Mouse (Mus musculus): ENCODE data around the gene Etl4. TPM values are rescaled to one million over a fixed set of nuclear protein-coding genes. Genes with fewer than 3 reads are reported as not detected.

Gene Etl4
- total and polyA plus RNA-seq, 2 experiments from 2014 or later: 7.6 to 20.6 TPM

DNA sequence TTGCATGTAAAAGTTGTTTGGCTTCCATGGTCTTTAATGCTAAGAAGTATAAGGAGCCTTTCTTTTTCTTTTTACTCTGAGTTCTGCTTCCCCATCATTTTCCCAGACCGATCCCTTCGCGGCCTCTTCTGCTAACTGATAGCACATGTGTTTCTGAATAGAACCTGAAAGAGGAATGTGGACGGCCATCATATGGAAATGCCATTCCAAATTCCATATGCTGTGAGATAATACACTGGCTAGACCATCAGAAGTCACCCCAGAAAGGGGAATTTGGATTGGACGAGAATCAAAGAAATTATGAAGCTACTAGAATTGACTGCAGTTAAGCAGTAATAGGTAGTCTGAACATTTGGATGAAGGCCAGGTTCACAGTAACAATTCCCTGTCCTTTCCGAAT, 694.4 kb downstream of the Etl4 start:
- DNase-seq (ENCODE audit: low spot score) (no peak), ATAC-seq (ENCODE audit: insufficient read depth, low read depth) (no peak)
- Histone ChIP-seq H3K9ac (replicated peaks; ENCODE audit: low read depth, low read length) (no peak overlapping the region), H3K4me3 (ENCODE audit: low read depth, low read length) (no peak overlapping the region), H3K4me1 (ENCODE audit: control insufficient read depth, insufficient read depth) (peaks cover 5% of the 10 kb centered on the region; the same call in 1 of the 2 replicates), H3K9me3 (replicated peaks; ENCODE audit: control insufficient read depth, low read length) (no peaks in the 10 kb centered on the region), H3K27me3 (ENCODE audit: control insufficient read depth, insufficient read depth, low read length) (no peaks in the 10 kb centered on the region), H3K27ac (ENCODE audit: low read depth) (no peak overlapping the region), H3K4me2 (ENCODE audit: low read depth, low read length) (no peak overlapping the region), H3K36me3 (replicated peaks; ENCODE audit: control insufficient read depth, insufficient read depth, low read length) (no peaks in the 10 kb centered on the region)
- no peak for TF ChIP-seq CTCF (IDR thresholded peaks at IDR 0.05; ENCODE audit: low read depth)
- no peak for TF ChIP-seq EP300 (IDR thresholded peaks at IDR 0.05; ENCODE audit: low read depth)
- 32% methylated on average over 6 of the region's 6 CpGs for WGBS

DNA sequence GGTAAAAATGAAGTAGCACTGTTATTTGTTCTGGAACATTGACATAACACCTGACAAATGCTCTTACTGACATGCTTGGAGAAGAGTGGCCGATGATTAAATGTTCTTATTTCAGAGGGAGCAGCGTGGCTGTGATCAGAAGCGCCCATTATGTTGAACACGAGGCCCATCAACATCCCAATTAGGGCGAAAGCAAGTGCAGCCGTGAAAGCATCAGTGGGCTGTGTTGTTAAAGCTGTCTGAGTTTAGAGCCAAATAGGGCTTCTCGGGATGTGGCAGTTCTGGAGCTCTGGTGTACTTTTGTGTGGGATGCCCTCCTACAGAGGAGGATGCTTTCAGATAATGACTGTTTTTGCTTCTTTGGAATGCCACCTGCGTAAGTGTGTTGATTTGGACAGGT, 699.6 kb downstream of the Etl4 start:
- TF ChIP-seq CTCF (IDR thresholded peaks at IDR 0.05; ENCODE audit: low read depth) (no peak), EP300 (IDR thresholded peaks at IDR 0.05; ENCODE audit: low read depth) (no peak)
- no peak overlapping the region for H3K4me3 ChIP-seq (ENCODE audit: low read depth, low read length)
- WGBS: 67% methylated on average over 8 of the region's 8 CpGs
- ATAC-seq (ENCODE audit: insufficient read depth, low read depth): no peak
- H3K9me3 ChIP-seq (replicated peaks; ENCODE audit: control insufficient read depth, low read length): no peaks in the 10 kb centered on the region
- H3K4me1 ChIP-seq (ENCODE audit: control insufficient read depth, insufficient read depth): no peaks in the 10 kb centered on the region; the same call in 1 of the 2 replicates
- no peak for DNase-seq (ENCODE audit: low spot score)
- no peak overlapping the region for H3K9ac ChIP-seq (replicated peaks; ENCODE audit: low read depth, low read length)
- H3K36me3 ChIP-seq (replicated peaks; ENCODE audit: control insufficient read depth, insufficient read depth, low read length): no peaks in the 10 kb centered on the region
- H3K27ac ChIP-seq (ENCODE audit: low read depth): no peak overlapping the region
- H3K4me2 ChIP-seq (ENCODE audit: low read depth, low read length): no peak overlapping the region
- no peaks in the 10 kb centered on the region for H3K27me3 ChIP-seq (ENCODE audit: control insufficient read depth, insufficient read depth, low read length)

DNA sequence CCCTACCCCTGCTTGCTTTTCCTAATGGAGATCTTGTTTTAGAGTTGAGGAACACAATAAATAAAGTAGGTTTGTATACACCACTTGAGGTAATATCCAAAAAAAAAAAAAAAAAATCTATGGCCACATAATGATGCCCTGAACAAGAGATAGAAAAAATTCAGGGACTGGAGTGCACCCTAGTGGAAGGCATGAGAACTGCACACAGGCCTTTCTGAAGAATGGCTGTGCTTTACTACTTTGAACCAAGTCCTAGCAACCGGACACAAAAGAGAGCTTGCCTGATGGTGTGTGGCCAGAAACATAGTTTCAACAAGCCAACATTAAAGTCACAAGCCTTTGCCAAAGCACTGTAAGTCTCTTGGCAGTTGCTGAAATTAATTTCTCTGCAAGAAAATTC, 706.4 kb downstream of the Etl4 start:
- WGBS: 81% methylated on average over 1 of the region's 1 CpGs

GRCm38 (mm10) chr2:20618396-20618795, 708.8 kb downstream of the Etl4 start:
- no peak overlapping the region for H3K27ac ChIP-seq (ENCODE audit: low read depth)
- ATAC-seq (ENCODE audit: insufficient read depth, low read depth) (no peak), DNase-seq (ENCODE audit: low spot score) (no peak)
- no peaks in the 10 kb centered on the region for H3K27me3 ChIP-seq (ENCODE audit: control insufficient read depth, insufficient read depth, low read length)
- no peak overlapping the region for H3K9ac ChIP-seq (replicated peaks; ENCODE audit: low read depth, low read length)
- no peak overlapping the region for H3K4me3 ChIP-seq (ENCODE audit: low read depth, low read length)
- TF ChIP-seq CTCF (IDR thresholded peaks at IDR 0.05; ENCODE audit: low read depth) (no peak), EP300 (IDR thresholded peaks at IDR 0.05; ENCODE audit: low read depth) (no peak)
- WGBS: 84% methylated on average over 5 of the region's 5 CpGs
- no peaks in the 10 kb centered on the region for H3K9me3 ChIP-seq (replicated peaks; ENCODE audit: control insufficient read depth, low read length)
- no peaks in the 10 kb centered on the region for H3K4me1 ChIP-seq (ENCODE audit: control insufficient read depth, insufficient read depth)
- no peak overlapping the region for H3K4me2 ChIP-seq (ENCODE audit: low read depth, low read length)
- no peaks in the 10 kb centered on the region for H3K36me3 ChIP-seq (replicated peaks; ENCODE audit: control insufficient read depth, insufficient read depth, low read length)

More for the DNA sequence above, 706.4 kb downstream of the Etl4 start:
- no peak overlapping the region for H3K9ac ChIP-seq (replicated peaks; ENCODE audit: low read depth, low read length)
- no peaks in the 10 kb centered on the region for H3K9me3 ChIP-seq (replicated peaks; ENCODE audit: control insufficient read depth, low read length)
- H3K36me3 ChIP-seq (replicated peaks; ENCODE audit: control insufficient read depth, insufficient read depth, low read length): no peaks in the 10 kb centered on the region
- H3K27ac ChIP-seq (ENCODE audit: low read depth): no peak overlapping the region
- TF ChIP-seq CTCF (IDR thresholded peaks at IDR 0.05; ENCODE audit: low read depth) (peak; percentile 71), EP300 (IDR thresholded peaks at IDR 0.05; ENCODE audit: low read depth) (no peak)
- no peaks in the 10 kb centered on the region for H3K4me1 ChIP-seq (ENCODE audit: control insufficient read depth, insufficient read depth)
- ATAC-seq (ENCODE audit: insufficient read depth, low read depth): no peak
- H3K4me3 ChIP-seq (ENCODE audit: low read depth, low read length): no peak overlapping the region
- no peaks in the 10 kb centered on the region for H3K27me3 ChIP-seq (ENCODE audit: control insufficient read depth, insufficient read depth, low read length)
- DNase-seq (ENCODE audit: low spot score): peak; percentile 34
- no peak overlapping the region for H3K4me2 ChIP-seq (ENCODE audit: low read depth, low read length)

GRCm38 (mm10) chr2:20619881-20620280, 710.3 kb downstream of the Etl4 start:
- TF ChIP-seq CTCF (IDR thresholded peaks at IDR 0.05; ENCODE audit: low read depth) (no peak), EP300 (IDR thresholded peaks at IDR 0.05; ENCODE audit: low read depth) (no peak)
- H3K4me2 ChIP-seq (ENCODE audit: low read depth, low read length): no peak overlapping the region
- H3K27ac ChIP-seq (ENCODE audit: low read depth): no peak overlapping the region
- DNase-seq (ENCODE audit: low spot score): no peak
- WGBS: 33% methylated on average over 5 of the region's 5 CpGs
- H3K9ac ChIP-seq (replicated peaks; ENCODE audit: low read depth, low read length): no peak overlapping the region
- no peaks in the 10 kb centered on the region for H3K27me3 ChIP-seq (ENCODE audit: control insufficient read depth, insufficient read depth, low read length)
- H3K4me3 ChIP-seq (ENCODE audit: low read depth, low read length): no peak overlapping the region
- H3K9me3 ChIP-seq (replicated peaks; ENCODE audit: control insufficient read depth, low read length): no peaks in the 10 kb centered on the region
- no peak for ATAC-seq (ENCODE audit: insufficient read depth, low read depth)
- H3K36me3 ChIP-seq (replicated peaks; ENCODE audit: control insufficient read depth, insufficient read depth, low read length): no peaks in the 10 kb centered on the region
- no peaks in the 10 kb centered on the region for H3K4me1 ChIP-seq (ENCODE audit: control insufficient read depth, insufficient read depth)

DNA sequence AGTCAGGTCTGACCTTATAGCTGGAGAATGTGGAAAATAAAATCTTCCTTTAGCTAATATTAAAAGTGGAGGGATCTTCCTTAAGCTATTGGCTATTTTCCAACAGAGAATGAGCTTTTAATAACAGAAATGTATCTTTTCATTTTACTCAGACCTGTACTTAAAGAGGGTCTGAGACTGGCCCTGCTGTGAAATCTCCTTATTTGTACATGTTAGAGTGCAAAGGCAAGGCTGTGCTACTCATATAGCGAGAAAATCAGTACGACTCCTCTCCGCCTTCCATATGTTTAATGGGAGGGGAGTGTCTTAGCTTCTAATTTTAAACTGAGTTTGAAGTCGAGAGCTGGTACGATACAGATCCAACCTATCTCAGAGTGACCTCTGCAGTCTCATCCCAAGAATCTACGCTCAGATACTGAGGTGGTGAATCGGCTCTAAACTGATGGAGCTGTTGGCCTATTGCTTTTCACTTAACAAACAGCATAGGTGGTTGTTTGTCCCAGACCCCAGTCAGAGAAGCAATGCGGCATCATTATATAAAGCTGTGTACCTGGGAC, 719.7 kb downstream of the Etl4 start:
- no peaks in the 10 kb centered on the region for H3K27me3 ChIP-seq (ENCODE audit: control insufficient read depth, insufficient read depth, low read length)
- TF ChIP-seq EP300 (IDR thresholded peaks at IDR 0.05; ENCODE audit: low read depth) (no peak), CTCF (IDR thresholded peaks at IDR 0.05; ENCODE audit: low read depth) (no peak)
- no peaks in the 10 kb centered on the region for H3K36me3 ChIP-seq (replicated peaks; ENCODE audit: control insufficient read depth, insufficient read depth, low read length)
- no peaks in the 10 kb centered on the region for H3K9me3 ChIP-seq (replicated peaks; ENCODE audit: control insufficient read depth, low read length)
- no peak overlapping the region for H3K4me3 ChIP-seq (ENCODE audit: low read depth, low read length)
- no peak for DNase-seq (ENCODE audit: low spot score)
- H3K4me1 ChIP-seq (ENCODE audit: control insufficient read depth, insufficient read depth): no peaks in the 10 kb centered on the region
- no peak overlapping the region for H3K4me2 ChIP-seq (ENCODE audit: low read depth, low read length)
- WGBS: 60% methylated on average over 8 of the region's 8 CpGs
- ATAC-seq (ENCODE audit: insufficient read depth, low read depth): no peak
- H3K27ac ChIP-seq (ENCODE audit: low read depth): no peak overlapping the region
- no peak overlapping the region for H3K9ac ChIP-seq (replicated peaks; ENCODE audit: low read depth, low read length)

Data from heart, postnatal 0 days (tissue).